Mouse (Mus musculus) large intestine, adult 2 months (tissue): Measurements from ENCODE around the gene BC055324. TPM values are rescaled to one million over a fixed set of nuclear protein-coding genes. Genes with fewer than 3 reads are reported as not detected.
A peak's percentile ranks its signal among the peaks of the same experiment; 100 is the strongest.
"Not testable (repeated sequence)": the region's sequence is repeated elsewhere in the genome, so short reads cannot be mapped to it uniquely, and the experiment has no call there.

Experiments used
- DNase-seq: peaks from one replicate; pipeline ENCODE4 v3.0.0-alpha.2; 2012; ENCODE audit warnings: low read depth, low spot score
- WGBS: fragments of 180-500 bp; shearing (Covaris S2); methylation state at CpG from one replicate; pipeline ENCODE4 v1.1.7; 2018; 5-methylcytosine and 5-hydroxymethylcytosine counted together
- polyA plus RNA-seq: library from polyadenylated mRNA; depleted of rRNA; stranded (reverse); fragments of >200 nt; gene quantifications from 2 replicates; pipeline ENCODE4 v1.2.3, GENCODE M21; 2012; rRNA removed

Gene BC055324
- polyA plus RNA-seq, result 1.9 and 2.4 TPM in 2 replicates

DNA sequence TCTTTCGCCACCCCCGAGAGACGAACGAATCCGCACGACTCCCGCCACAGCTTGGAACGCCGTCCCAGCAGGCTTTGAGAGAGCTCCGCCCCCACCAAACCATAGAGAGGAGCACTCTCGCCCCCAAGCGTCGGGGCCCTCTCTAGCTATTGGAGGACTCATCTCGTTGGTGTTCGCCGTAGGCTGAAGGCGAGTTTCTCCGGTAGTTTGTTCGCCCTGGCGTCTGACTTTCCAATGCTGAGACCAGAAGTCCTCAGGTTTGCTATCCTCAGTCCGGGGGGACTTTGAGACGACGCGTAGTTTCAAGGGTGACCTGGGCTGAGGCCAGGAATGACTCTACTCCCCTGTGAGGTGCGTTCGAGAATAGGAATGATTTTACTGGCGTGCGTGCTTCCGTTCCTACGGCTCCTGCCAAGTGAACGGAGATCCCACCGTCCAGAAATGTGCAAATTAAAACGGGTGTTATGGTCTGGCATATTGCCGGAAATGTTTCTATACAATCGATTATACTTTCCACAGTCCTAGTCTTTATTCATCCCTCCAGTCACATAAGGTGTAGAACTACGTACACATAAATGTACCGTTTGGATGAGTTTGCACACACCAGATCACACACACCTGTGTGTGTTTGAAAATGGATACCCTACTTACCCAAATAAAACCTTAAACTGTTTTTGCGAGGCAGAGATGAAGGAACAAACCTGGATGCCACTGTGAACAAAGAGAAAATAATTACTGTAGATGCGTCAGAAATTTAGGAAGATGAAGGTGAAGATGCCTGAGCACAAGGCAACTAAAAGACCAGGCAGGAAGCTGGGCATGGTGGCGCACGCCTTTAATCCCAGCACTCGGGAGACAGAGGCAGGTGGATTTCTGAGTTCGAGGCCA, at the start of gene BC055324, which contains the start of gene Mettl18:
TSS of gene BC055324 (minus strand) at position 76 of the 888 bp plus-strand sequence.
TSS of gene Mettl18 (plus strand) at position 169 of the 888 bp plus-strand sequence.
- peak; percentile 78 for DNase-seq
- 1% methylated on average over 43 of the region's 43 CpGs for WGBS

DNA sequence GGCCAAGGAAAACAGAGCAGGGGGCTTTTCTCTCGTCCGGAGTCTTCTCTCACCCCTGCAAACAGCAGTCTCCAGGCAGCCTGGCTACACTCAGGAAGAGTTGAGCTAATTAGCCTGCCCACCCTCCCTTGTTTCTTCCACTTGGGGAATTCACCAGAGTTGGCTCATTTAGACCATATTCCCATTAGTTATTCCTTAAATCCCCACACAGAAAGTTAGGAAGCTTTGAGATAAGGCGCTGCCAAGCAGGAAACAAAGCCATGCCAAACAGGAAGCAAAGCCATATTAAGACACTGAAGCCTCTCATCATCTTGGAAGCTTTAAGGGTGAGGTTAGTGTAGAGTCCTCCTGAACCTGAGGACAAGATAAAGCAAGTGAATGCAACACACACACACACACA, 49.0 kb upstream of the BC055324 start:
- DNase-seq, result no peak
- 48% methylated on average over 3 of the region's 3 CpGs for WGBS

DNA sequence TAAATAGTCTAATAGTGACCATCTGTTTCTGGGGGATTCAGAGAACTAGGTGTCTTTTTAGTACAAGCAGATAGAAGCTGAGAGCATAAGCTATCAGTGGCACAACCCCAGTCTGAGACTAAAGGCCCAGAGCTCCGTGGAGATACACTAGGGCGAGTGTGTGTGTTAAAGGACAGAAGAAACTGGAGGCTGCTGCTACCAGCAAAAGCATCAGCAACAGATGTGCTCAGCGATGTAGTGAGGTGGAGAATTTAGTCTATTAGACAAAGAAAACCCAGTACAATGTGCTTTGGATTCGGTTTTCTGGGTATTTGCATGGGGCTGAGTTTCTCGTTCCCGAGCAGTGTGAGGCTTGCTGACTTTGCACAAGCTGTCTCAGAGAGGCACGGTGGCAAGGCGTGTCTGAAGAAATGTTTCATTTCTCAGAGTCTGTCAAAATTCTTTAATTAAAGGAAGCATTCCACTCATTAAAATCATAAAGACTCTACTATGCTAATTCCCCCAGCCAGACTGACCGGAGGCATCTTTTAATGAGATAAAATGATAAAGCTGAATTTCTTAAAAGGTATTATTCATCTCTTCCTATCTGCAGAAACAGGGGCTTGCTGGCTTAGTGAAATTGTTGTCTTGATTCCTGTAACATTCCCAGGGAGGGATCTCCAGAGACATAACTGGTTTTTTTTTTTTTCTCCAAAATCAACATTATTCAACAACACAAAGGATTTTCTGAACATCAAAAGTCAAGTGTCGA, 46.0 kb upstream of the BC055324 start:
- WGBS, result 81% methylated on average over 10 of the region's 10 CpGs
- no peak for DNase-seq

DNA sequence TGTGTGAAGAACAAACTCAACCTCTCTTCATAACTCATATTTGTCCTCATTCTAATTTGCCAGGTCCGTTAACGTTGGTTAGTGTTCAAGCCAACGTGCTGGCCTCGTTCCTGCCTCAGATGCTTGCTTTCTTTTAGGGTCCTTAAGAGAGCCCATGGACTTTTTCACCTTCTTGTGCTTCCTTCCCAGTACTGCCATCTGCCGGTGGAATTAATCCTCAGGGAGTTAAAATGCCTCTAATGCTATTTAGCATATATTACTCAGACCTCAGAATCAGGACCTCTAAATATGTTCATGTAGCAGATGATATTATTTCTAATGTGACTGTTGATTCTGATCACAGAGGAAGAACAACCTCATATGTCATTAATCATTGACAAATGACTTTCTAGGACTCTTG, 32.8 kb upstream of the BC055324 start:
- DNase-seq, result no peak
- 67% methylated on average over 5 of the region's 5 CpGs for WGBS

DNA sequence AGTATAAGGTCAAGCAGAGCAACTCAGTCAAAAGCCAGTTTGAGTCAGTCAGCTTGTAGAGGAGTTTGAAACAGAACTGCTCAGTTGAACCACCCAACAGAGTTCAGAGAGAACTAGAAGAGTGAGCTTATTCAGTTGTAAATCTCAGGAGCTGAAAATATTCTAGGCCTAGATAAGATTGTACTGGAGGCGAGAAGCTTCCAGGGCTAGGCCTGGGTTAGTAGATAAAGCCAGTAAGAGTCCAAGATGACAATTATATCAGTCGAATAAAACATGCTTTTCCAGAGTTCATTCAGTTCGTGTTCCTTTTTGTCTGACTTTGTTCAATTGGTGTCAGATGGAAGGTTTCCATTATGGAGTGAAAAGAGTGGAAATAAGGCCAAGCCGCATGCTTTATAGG, 31.1 kb upstream of the BC055324 start:
- DNase-seq, result no peak
- WGBS, result 89% methylated on average over 4 of the region's 4 CpGs

DNA sequence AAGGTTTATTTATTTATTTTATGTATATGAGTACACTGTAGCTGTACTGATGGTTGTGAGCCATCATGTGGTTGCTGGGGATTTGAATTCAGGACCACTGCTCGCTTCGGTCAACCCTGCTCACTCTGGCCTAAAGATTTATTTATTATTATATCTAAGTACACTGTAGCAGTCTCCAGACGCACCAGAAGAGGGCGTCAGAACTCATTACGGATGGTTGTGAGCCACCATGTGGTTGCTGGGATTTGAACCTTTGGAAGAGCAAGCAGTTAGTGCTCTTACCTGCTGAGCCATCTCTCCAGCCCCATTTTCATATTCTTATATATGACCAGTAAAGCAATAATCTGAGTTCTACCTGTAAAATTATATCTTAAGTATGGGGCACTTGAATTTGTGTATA, 27.5 kb upstream of the BC055324 start:
- WGBS, result 85% methylated on average over 5 of the region's 5 CpGs
- DNase-seq, result not testable (repeated sequence)

DNA sequence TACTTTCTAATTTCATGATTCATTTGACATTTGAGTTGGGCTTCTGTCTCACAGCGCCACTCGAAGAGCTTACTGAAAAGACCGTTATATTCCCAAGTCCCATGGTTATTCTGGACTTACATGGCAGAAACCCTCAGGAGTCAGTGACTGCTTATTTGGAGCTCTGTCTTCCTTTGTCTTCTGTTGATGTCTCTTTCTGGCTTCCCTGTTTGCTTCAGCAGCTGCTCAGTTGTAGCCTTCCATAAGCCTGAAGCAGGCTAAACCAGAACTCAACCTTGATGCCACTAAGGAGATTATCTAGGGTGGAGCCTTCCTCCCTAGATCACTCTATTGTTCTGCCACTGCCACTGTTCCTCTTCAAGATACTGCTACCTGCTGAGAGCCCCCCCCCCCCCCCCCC, 26.1 kb upstream of the BC055324 start:
- 84% methylated on average over 3 of the region's 3 CpGs for WGBS
- DNase-seq, result not testable (repeated sequence)

DNA sequence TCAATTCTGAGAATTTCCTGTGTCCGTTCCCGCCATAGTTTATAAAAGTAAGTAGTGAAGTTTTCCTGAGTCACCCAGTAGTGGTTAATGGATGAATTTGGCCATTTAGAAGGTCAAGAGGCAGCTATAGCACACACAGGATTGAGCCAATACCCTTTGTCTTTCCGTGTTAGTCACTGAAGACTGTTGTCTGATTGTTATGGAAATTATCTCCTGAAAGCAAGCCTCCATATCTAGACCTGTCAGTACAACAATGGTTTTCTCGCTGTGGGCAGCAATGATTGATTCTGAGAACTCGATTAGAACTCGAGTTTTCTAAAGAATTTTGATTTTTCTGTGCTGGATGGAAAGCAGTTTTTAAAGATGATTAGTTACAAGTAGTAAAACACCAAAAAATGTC, 25.2 kb upstream of the BC055324 start:
- no peak for DNase-seq
- WGBS, result 83% methylated on average over 6 of the region's 6 CpGs

DNA sequence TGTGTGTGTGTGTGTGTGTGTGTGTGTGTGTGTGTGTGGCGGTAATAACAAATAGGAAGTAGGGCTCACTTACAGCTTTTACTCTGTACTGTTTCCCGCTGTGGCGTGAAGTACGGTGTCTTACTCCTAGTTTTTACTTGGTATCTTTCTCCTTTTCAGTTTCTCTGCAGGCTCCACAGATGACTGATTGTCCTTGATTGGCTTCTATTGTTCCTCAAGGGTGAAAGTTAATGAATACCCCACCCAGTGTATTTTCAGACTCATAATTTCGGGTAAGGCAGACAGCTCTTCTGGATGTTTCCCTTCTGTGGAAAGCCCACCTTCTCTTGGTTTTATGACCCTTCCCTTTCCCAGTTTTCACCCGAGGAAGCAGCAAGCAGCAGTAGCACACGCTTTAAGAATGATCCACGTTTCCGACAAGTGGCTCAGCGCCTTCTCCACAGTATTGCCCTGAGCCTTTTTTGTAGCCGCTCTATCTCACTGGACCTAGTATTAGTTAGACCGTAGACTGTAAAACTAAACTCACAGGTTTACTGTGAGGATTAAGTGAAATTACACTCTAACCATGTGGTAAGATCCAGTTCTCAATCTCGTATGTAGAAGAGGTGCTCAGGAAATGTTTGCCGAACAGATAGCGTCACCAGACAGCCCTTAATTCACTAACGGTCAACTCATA, 23.8 kb upstream of the BC055324 start:
- 71% methylated on average over 16 of the region's 16 CpGs for WGBS
- DNase-seq, result no peak

DNA sequence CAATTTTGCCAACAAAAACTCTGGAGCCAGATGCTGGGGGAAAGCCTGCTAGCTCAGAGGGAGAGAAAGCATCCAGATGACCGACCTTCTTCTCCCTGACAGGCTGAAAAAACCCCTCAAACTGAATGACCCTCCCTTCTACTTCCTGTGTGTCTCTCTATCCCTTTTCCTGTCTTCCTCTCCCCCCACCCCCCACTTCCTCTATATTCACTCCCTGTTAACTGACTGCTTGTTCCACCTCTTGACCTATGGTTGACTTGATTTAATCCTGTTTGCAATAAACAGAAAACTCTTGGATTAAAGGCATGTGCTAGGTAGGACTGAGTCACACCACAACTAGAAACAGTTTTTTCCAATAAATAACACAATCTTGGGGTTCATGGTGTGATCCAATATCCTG, 20.0 kb upstream of the BC055324 start:
- no peak for DNase-seq
- 48% methylated on average over 1 of the region's 1 CpGs for WGBS

DNA sequence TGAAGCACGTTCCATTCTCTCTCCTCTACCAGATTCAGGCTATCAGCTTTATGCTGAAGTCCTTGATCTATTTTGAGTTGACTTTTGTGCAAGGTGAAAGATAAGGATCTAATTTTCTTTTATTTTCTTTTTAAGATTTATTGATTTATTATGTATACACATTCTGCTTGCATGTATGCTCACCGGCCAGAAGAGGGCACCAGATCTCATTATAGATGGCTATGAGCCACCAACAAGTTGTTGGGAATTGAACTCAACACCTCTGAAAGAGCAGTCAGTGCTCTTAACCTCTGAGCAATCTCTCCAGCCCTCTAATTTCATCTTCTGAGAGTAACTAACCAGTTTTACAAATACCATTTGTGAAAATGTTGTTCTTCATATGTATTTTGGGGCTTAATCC, 14.6 kb upstream of the BC055324 start:
- no peak for DNase-seq
- WGBS, result 25% methylated on average over 2 of the region's 2 CpGs

DNA sequence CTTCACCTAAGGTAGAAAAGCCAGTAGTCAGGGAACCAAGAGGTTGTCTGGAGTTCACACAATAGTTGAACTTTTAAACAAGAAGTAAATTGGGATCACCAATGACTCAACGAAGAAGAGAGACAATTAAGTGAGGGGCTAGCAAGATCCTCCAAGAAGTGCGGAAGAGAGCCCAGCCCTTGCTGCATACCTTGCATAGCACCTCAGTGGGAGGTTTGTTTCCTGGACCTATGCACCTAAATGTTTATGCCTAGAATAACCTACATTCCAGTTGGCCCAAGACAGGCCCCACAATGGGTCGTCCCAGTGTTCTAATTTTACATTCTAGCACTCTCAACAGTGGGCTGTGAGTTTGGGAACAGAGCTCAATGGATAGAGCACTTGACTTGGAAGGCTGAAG, 9.7 kb upstream of the BC055324 start:
- DNase-seq, result no peak
- WGBS, result 65% methylated on average over 3 of the region's 3 CpGs

DNA sequence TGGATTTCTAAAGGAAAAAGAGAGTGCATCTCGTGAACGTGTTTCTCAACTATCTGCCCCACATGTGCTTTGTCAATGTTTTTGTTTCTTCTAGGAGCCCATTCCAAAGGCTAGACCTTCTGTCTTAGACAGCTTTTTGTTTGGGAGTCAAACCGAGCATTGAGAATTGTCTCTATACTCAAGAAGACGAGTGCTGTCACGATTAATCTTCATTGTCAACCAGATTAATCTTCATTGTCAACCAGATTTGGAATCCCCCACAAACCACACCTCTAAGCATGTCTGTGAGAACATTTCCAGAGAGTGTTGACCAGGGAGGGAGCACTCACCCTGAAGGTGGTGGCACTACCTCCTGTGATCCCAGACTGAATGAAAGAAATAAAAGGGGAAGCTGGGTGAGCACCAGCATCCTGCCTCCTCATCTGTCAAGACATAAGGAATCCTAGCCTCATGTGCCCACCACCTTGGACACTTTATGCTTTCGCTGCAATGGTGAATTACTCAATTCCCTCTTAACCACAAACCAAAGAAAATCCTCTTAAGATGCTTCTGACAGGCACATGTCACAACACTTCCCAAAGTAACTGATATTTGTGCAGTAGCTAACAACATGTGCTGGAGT, 7.3 kb upstream of the BC055324 start:
- WGBS, result 80% methylated on average over 6 of the region's 6 CpGs
- DNase-seq, result no peak

DNA sequence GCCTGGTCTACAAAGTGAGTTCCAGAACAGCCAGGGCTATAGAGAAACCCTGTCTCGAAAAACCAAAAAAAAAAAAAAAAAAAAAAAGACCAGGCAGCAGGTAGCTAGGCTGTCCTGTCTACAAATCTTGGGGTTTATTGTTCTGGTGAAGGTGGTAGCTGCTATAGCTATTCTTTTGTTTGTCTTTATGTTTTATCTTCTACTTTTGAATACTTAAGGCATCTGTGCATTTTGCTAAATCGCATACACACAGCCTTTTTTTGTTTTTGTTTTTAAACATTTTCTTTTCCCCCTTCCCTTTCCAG, 965 bp upstream of the BC055324 start:
- 46% methylated on average over 2 of the region's 2 CpGs for WGBS
- no peak for DNase-seq

DNA sequence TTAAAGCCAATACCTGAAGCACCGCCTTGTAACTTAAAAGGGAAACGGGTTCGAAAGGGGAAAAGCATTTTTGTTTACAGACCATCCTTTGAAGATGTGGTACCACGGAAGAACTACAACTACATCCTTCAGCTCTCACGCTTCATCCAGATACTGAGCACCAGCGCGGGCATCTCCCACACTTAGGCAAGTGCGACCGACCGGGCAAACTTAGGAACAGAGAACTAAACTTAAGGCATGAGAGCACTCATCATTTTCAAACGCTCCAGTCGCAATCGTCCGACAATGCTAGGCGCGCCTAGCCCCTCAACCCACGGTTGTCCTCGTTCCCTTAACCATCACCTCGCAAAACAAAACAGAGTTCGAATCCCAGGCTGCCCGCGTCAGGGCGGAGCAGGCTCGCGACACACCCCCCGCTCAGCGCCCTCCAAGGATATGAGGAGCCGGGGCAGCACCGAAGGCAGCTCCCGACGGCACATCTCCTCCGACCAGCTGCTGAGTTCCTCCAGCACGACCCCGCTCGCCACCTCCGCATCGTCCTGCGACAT, 349 bp downstream of the BC055324 start:
- WGBS, result under 1% methylated on average over 38 of the region's 38 CpGs
- DNase-seq, result peak; percentile 1

DNA sequence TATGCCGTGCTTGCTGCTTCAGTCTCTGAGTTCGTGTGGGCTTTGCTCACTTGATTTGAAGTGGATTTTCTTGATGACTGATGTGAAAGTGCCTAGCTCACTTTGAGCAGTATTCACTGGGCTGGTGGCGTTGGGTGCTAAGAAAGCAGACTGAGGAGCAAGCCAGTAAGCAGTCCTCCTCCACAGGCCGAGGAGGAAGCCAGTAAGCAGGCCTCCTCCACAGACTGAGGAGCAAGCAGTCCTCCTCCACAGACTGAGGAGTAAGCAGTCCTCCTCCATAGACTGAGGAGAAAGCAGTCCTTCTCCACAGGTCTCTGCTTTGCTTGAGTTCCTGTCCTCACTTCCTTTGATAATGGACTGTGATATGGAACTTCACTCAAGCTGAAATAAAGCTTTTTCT, 2.2 kb downstream of the BC055324 start:
- no peak for DNase-seq
- 87% methylated on average over 4 of the region's 4 CpGs for WGBS

DNA sequence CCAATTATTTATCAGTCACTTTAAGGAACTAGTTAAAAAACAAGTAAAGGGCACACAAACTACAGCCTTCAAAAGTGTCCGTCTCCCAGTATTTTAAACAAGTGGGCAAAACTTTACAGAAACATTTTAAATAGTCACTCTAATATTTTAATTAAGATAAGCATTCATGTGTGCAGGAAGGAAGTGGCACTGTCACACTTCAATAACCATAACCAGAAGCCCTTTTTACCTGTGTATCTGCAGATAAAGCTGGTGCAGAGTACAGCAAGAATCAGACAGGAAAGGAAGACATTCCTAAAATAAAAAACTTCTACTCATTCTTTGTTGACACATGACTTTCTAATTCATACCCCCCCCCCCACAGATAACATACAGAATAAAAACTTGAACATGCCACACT, 18.1 kb downstream of the BC055324 start:
- WGBS, result 94% methylated on average over 1 of the region's 1 CpGs
- no peak for DNase-seq

DNA sequence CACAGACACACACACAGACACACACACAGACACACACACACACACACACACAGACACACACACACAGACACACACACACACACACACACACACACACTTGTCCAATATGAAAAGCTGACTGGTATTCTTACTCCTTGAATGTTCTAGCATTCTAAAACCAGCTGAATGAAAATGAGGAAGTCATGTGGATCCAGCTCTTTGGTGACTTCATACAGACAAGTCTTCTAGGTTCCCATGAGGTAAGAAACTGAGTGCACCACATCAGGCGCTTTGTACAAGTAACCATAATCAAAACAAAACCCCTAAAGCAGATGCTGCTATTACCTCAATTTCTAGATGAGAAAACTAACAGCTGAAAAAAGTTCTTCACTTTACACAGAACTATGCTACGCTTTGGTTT, 19.5 kb downstream of the BC055324 start:
- 96% methylated on average over 2 of the region's 2 CpGs for WGBS

DNA sequence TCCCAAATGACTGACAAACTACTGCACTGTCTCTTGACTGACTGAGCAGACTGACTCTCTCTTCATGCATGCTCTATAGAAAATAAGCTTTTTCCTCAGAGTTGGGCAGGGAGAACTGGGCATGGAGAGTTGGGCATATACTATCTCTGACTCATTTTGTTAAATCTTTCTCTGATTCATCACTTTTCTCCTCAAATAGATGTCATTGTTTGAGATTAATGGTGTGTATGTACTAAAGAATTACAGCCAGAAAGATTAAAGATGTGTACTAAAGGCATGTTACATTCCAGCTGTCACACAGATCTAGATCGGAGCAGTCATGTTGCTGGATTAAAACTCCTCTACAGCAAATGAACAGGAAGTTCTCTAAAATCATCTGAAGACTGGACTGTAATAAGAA, 20.1 kb downstream of the BC055324 start:
- no peak for DNase-seq
- 73% methylated on average over 1 of the region's 1 CpGs for WGBS

More for the DNA sequence above, 19.5 kb downstream of the BC055324 start:
- no peak for DNase-seq
